In genomic region chr8:86438983-86439299, GRCm38 (mm10) we compare ENCODE assay signal across 13 mouse cellular contexts.
DNase-seq lines count a peak whose midpoint lies in the region; ATAC-seq lines count a peak whose summit lies in the region.
"Had no signal": no experiment of that assay in that cellular context is flagged by ENCODE, and none has a peak within 500 bp of the region (broad histone marks: within the 10 kb centered on the region; RNA-seq: fewer than 3 reads in every experiment).

No protein-coding gene starts in this region.

- no peaks in the 10 kb centered on the region for H3K36me3 ChIP-seq in forebrain, embryonic 13.5 days (ENCODE audit: poor library complexity, severe bottlenecking)
- H3K36me3 ChIP-seq in hindbrain, embryonic 11.5 days (ENCODE audit: control insufficient read depth, insufficient read depth, low read length): no peaks in the 10 kb centered on the region
- H3K36me3 ChIP-seq in midbrain, embryonic 12.5 days: no peaks in the 10 kb centered on the region
- no peaks in the 10 kb centered on the region for H3K36me3 ChIP-seq in neural tube, embryonic 15.5 days
- H3K36me3 ChIP-seq: G1E; heart, embryonic 15.5 days had no signal

- no peak for ATAC-seq in forebrain, embryonic 13.5 days
- ATAC-seq in hindbrain, embryonic 11.5 days (ENCODE audit: low FRiP score): no peak; the same call in 1 of the 2 replicates
- ATAC-seq in midbrain, embryonic 12.5 days (ENCODE audit: low FRiP score, low read depth): peak; percentile 78
- ATAC-seq in neural tube, embryonic 15.5 days (ENCODE audit: low FRiP score): no peak; the same call in none of the 2 replicates

- no peaks in the 10 kb centered on the region for H3K27me3 ChIP-seq in forebrain, embryonic 13.5 days
- no peaks in the 10 kb centered on the region for H3K27me3 ChIP-seq in hindbrain, embryonic 11.5 days (ENCODE audit: control insufficient read depth, insufficient read depth, low read length)
- peaks cover 18% of the 10 kb centered on the region; the same call in 1 of the 2 replicates for H3K27me3 ChIP-seq in midbrain, embryonic 12.5 days
- H3K27me3 ChIP-seq in neural tube, embryonic 15.5 days (replicated peaks): no peaks in the 10 kb centered on the region
- H3K27me3 ChIP-seq: heart, embryonic 15.5 days had no signal

- peak overlapping the region; percentile 42 for H3K4me2 ChIP-seq in forebrain, embryonic 13.5 days
- H3K4me2 ChIP-seq in hindbrain, embryonic 11.5 days (replicated peaks; ENCODE audit: low read depth, low read length): no peak overlapping the region
- peak overlapping the region; percentile 27; the same call in 1 of the 2 replicates for H3K4me2 ChIP-seq in midbrain, embryonic 12.5 days (replicated peaks)
- H3K4me2 ChIP-seq in neural tube, embryonic 15.5 days: no peak overlapping the region
- H3K4me2 ChIP-seq: heart, embryonic 15.5 days had no signal

- 5% methylated on average over 3 of the region's 3 CpGs for WGBS in forebrain, embryonic 13.5 days
- 25% methylated on average over 3 of the region's 3 CpGs for WGBS in hindbrain, embryonic 11.5 days
- 13% methylated on average over 3 of the region's 3 CpGs for WGBS in midbrain, embryonic 12.5 days
- WGBS in neural tube, embryonic 15.5 days: 10% methylated on average over 3 of the region's 3 CpGs

- peak overlapping the region; percentile 16; the same call in 1 of the 2 replicates for H3K9ac ChIP-seq in forebrain, embryonic 13.5 days
- H3K9ac ChIP-seq in hindbrain, embryonic 11.5 days (ENCODE audit: low read depth, low read length): no peak overlapping the region
- no peak overlapping the region for H3K9ac ChIP-seq in midbrain, embryonic 12.5 days (replicated peaks)
- no peak overlapping the region for H3K9ac ChIP-seq in neural tube, embryonic 15.5 days (replicated peaks)
- H3K9ac ChIP-seq: heart, embryonic 15.5 days had no signal

- H3K9me3 ChIP-seq in forebrain, embryonic 13.5 days (replicated peaks): no peaks in the 10 kb centered on the region
- H3K9me3 ChIP-seq in hindbrain, embryonic 11.5 days (ENCODE audit: control insufficient read depth, low read length): no peaks in the 10 kb centered on the region
- H3K9me3 ChIP-seq in midbrain, embryonic 12.5 days: no peaks in the 10 kb centered on the region
- no peaks in the 10 kb centered on the region for H3K9me3 ChIP-seq in neural tube, embryonic 15.5 days (replicated peaks)
- H3K9me3 ChIP-seq: G1E; heart, embryonic 15.5 days had no signal

- peaks cover 32% of the 10 kb centered on the region for H3K4me1 ChIP-seq in forebrain, embryonic 13.5 days
- 0 out of 2 replicates have a peak, but pooled peaks cover 2% of the 10 kb centered on the region for H3K4me1 ChIP-seq in hindbrain, embryonic 11.5 days (replicated peaks; ENCODE audit: control insufficient read depth, insufficient read depth, low read length)
- H3K4me1 ChIP-seq in midbrain, embryonic 12.5 days: peaks cover 30% of the 10 kb centered on the region
- H3K4me1 ChIP-seq in neural tube, embryonic 15.5 days: peaks cover 35% of the 10 kb centered on the region
- H3K4me1 ChIP-seq: heart, embryonic 15.5 days had no signal

- peak overlapping the region; percentile 90 for H3K27ac ChIP-seq in forebrain, embryonic 13.5 days
- peak overlapping the region; percentile 18 for H3K27ac ChIP-seq in hindbrain, embryonic 11.5 days (ENCODE audit: low read depth, low read length)
- H3K27ac ChIP-seq in midbrain, embryonic 12.5 days (replicated peaks): peak overlapping the region; percentile 93
- peak overlapping the region; percentile 84 for H3K27ac ChIP-seq in neural tube, embryonic 15.5 days (replicated peaks)
- H3K27ac ChIP-seq: heart, embryonic 15.5 days; macrophage had no signal

- no peak overlapping the region for H3K4me3 ChIP-seq in forebrain, embryonic 13.5 days
- H3K4me3 ChIP-seq in hindbrain, embryonic 11.5 days (ENCODE audit: low read depth, low read length): no peak overlapping the region
- H3K4me3 ChIP-seq in midbrain, embryonic 12.5 days: no peak overlapping the region
- no peak overlapping the region for H3K4me3 ChIP-seq in neural tube, embryonic 15.5 days (replicated peaks)
- H3K4me3 ChIP-seq: heart, embryonic 15.5 days had no signal

- DNase-seq in hindbrain, embryonic 11.5 days (ENCODE audit: low spot score): no peak
- no peak for DNase-seq in layer of hippocampus, postnatal 14 days (ENCODE audit: low spot score in 2 of 2)
- no peak for DNase-seq in layer of hippocampus, postnatal 10 days (ENCODE audit: low spot score in 2 of 2)
- no peak for DNase-seq in cerebellum, adult 11 months
- DNase-seq: cerebellum, adult 18-20 months; liver; lung, adult 18-20 months had no signal

Comparison
In these comparisons a context has a peak if more than half of its experiments do, and no peak if none do; other contexts are left out.
1. H3K27ac ChIP-seq: peak in every context shown above with its lines; median percentile 93 in midbrain, embryonic 12.5 days; 90 in forebrain, embryonic 13.5 days; 84 in neural tube, embryonic 15.5 days; 18 in hindbrain, embryonic 11.5 days.
2. H3K4me2 ChIP-seq: peak in forebrain, embryonic 13.5 days (single experiment) and midbrain, embryonic 12.5 days (single experiment); none in hindbrain, embryonic 11.5 days (single experiment) and neural tube, embryonic 15.5 days (single experiment).